Mouse (Mus musculus) 3T3-L1 (cell line): ENCODE measurements around the gene Mcee.

Source experiments
- DNase-seq: peaks from one replicate; pipeline ENCODE4 v3.0.0-alpha.2; 2015; ENCODE audit warnings: low read depth, low spot score

Mcee gene

DNA sequence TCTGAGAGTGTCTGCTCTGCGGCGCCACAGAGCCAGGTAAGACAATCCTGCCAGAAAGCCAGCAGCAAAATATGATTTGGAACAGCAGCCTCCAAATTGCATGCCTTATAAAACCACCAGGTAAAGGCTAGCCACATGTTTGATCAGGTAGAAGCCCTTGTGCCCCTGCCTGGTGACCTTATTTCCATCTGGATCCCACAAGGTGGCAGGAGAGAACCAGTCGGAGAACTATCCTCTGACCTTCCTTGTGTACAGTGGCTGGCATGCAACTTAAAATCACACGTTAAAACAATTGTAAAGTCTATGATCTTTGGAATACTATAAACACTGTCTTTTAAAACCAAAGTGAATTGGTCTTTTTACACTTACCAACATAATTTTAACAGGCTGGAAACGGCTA lies 32.5 kb downstream of the Mcee start:
- peak; percentile 5 for DNase-seq

DNA sequence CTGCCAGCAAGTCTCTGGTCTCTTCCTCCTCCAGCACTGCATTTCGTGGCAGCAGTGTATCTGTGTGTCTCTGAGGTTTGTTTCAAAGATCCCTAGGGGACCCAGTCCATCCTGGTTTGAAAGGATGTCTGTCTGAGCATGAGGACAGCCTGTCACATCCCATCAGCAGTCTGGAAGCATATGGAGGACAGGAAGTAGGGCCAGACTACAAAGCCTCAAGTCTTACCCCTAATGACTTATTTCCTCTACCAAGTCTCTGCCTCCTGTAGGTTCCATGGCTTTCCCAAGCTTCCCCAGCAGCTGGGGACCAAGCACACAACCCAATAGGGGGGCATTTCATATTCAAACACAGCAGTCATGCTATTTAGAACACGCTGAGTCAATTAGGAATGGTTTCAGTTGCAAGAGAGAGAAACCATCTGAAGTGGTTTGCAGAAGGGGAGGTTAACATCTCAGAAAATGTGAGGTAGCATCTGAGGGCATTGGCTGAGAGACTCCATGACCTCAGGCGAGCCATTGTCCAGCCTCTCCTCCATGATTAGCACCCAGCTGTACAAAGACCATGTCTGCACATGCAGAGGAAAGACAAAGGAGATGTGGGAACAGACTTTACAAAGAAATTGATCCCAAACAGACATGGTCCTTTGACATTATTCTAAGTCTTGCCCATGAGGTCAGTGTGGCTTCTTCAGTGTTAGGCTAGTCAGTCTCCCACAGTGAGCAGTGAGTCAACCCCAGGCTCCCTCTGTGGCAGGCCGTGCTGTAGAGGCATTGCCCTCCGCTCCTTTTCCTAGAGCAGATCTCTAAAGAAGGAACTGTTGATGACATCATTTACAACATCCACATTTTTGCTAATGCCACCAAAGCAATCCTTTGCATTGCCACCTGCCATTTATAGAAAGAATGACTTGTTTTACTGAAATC lies 47.5 kb downstream of the Mcee start:
- DNase-seq = no peak

DNA sequence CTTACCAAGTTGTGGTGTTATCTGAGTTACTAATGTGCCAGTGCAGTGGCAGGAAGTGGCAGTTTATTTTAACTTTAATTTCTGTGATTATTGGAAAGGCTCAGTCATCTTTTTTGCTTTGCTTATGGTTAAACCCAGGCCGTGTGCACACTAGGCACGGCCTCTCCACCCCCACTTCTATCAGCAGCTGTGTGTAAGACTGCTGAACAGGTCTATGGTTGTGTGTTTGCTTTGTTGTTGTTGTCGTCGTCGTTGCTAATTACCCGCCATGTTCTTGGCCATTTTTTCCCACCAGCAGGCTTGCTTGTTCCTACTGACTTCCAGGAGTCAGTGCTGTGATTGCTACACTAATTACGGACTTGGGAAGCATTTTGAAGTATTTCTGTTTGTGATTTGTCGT lies 48.1 kb downstream of the Mcee start:
- DNase-seq = no peak

DNA sequence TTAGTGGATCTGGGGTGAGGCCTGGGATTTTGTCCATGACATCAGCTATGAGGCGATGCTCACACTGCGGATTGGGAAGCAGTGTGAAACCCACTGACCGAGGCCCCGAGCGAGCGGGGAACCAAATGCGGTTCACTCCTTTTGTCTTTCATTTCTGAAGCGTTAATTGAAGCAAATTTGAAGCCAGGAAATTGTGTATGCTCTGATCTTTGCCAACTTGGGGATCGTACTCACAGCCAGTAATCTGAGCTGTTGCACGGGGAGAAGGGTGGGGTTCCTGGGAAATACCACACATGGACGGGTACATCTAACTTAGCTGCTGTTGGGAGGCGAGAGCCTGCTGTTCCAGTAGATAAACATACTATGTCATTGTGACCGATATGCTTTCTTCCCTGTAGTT lies 58.2 kb downstream of the Mcee start:
- no peak for DNase-seq

GRCm38 (mm10) chr7:64451441-64451840 lies 59.0 kb downstream of the Mcee start:
- DNase-seq = no peak

DNA sequence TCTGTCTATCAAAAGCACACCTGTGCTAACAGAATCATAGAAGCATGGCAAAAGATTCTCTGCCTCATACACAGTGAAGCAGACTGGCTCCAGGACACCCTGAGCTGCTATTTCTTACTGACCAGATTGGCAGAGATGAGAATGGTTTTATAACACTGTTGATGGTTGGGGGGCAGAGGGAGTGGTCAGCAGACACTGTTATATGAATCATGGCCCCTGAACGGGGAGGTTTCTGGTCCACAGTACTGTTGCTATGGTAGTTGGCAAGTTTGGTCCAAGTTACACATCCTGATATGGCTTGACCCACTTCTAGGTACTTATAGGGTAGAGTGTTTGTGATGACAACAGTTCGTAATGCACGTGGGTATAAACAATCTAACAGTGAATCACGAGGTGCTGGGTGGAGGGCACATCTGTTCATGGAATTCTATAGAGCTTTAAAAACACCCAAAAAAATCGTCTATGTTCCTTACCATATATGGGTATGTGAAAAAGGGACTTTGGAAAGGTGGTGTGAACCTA lies 59.5 kb downstream of the Mcee start:
- DNase-seq = no peak

GRCm38 (mm10) chr7:64452471-64453222 lies 60.2 kb downstream of the Mcee start:
- no peak for DNase-seq

DNA sequence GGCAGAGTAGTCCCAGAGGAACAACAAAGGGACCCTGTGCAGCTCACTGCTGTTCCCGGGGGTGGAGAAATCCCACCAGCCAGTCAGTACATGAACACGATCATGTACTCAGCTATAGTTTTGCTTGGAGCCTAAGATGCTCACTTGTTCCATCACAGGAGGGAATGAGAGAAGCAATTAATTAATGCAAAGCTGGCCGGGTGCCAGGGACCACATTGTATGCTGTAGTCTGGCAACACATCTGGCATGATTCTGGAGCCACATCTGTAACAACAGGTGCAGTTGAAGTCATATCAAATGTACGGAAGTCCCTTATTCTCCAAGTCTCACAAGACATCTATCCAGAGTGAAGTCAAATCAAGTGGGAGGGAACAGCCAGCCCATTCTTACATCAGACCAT lies 63.8 kb downstream of the Mcee start:
- DNase-seq = no peak

DNA sequence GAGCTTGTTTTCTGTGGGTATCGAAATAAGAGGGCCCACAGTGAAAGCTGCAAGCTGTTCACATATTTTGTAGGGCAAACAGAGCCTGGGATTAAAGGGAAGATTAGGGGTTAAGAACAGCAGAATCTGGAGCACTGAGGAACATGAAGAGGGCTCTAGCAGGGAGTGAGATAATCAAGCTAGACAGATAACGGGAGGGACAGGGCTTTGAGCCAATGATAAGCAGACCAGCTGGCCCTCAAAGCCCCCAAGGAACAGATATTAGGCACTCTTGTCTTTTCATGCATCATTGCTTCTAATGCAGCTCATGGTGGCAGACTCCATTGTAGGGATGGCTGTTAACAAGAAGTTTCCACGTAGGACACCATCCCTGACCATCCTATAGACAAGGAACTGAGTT lies 64.3 kb downstream of the Mcee start:
- no peak for DNase-seq

GRCm38 (mm10) chr7:64457811-64458210 lies 65.4 kb downstream of the Mcee start:
- no peak for DNase-seq
